Mouse (Mus musculus): Measurements from ENCODE around the gene Imp3. TPM values are rescaled to one million over a fixed set of nuclear protein-coding genes. Genes with fewer than 3 reads are reported as not detected.
A peak's percentile ranks its signal among the peaks of the same experiment; 100 is the strongest.

Imp3 gene
- polyA plus RNA-seq, 1 experiment from 2014 or later = 87.6 TPM

- H3K4me3 ChIP-seq = peak overlapping the region; percentile 79
- peak overlapping the region; percentile 73 for H3K9ac ChIP-seq
- no peak for ATAC-seq (ENCODE audit: low FRiP score, low read depth)
- H3K27me3 ChIP-seq = no peaks in the 10 kb centered on the region
- peaks cover 63% of the 10 kb centered on the region for H3K36me3 ChIP-seq
- H3K4me1 ChIP-seq = peaks cover 52% of the 10 kb centered on the region
- H3K9me3 ChIP-seq = peaks cover 7% of the 10 kb centered on the region
- H3K4me2 ChIP-seq (replicated peaks) = peak overlapping the region; percentile 89
- WGBS = 62% methylated on average over 8 of the region's 8 CpGs
- H3K27ac ChIP-seq = no peak overlapping the region
These were observed 13.2 kb upstream of the Imp3 start for GRCm38 (mm10) chr9:56923841-56924650.

- 22% methylated on average over 7 of the region's 7 CpGs for WGBS
- no peak for ATAC-seq (ENCODE audit: low FRiP score, low read depth)
- peaks cover 7% of the 10 kb centered on the region for H3K9me3 ChIP-seq
- H3K27ac ChIP-seq = 0 out of 2 replicates have a peak overlapping the region, but pooled peaks have one; percentile 44
- H3K4me3 ChIP-seq = peak overlapping the region; percentile 79
- no peaks in the 10 kb centered on the region for H3K27me3 ChIP-seq
- peak overlapping the region; percentile 89 for H3K4me2 ChIP-seq (replicated peaks)
- peaks cover 53% of the 10 kb centered on the region for H3K4me1 ChIP-seq
- H3K36me3 ChIP-seq = peaks cover 57% of the 10 kb centered on the region
- peak overlapping the region; percentile 73 for H3K9ac ChIP-seq
These were observed 12.6 kb upstream of the Imp3 start for GRCm38 (mm10) chr9:56924651-56925027.

GRCm38 (mm10) chr9:56925291-56926024, 11.8 kb upstream of the Imp3 start:
- WGBS = 88% methylated on average over 26 of the region's 26 CpGs
- 0 out of 2 replicates have a peak, but pooled peaks cover 3% of the 10 kb centered on the region for H3K27me3 ChIP-seq
- peak overlapping the region; percentile 79 for H3K4me3 ChIP-seq
- peak overlapping the region; percentile 89 for H3K4me2 ChIP-seq (replicated peaks)
- H3K9ac ChIP-seq = peak overlapping the region; percentile 73
- H3K9me3 ChIP-seq = peaks cover 7% of the 10 kb centered on the region
- no peak for ATAC-seq (ENCODE audit: low FRiP score, low read depth)
- peak overlapping the region; percentile 44; the same call in 1 of the 2 replicates for H3K27ac ChIP-seq
- H3K4me1 ChIP-seq = peaks cover 53% of the 10 kb centered on the region
- peaks cover 49% of the 10 kb centered on the region for H3K36me3 ChIP-seq

- Histone ChIP-seq H3K9ac (peak overlapping the region; percentile 73; the same call in 1 of the 2 replicates), H3K27ac (no peak overlapping the region), H3K4me2 (replicated peaks) (peak overlapping the region; percentile 89), H3K9me3 (peaks cover 7% of the 10 kb centered on the region), H3K27me3 (0 out of 2 replicates have a peak, but pooled peaks cover 3% of the 10 kb centered on the region), H3K4me3 (peak overlapping the region; percentile 79), H3K36me3 (peaks cover 44% of the 10 kb centered on the region), H3K4me1 (peaks cover 53% of the 10 kb centered on the region)
- 97% methylated on average over 10 of the region's 10 CpGs for WGBS
- ATAC-seq (ENCODE audit: low FRiP score, low read depth) = no peak
These were observed 11.3 kb upstream of the Imp3 start for GRCm38 (mm10) chr9:56926025-56926360.

GRCm38 (mm10) chr9:56926387-56926786, 10.9 kb upstream of the Imp3 start:
- Histone ChIP-seq H3K9ac (peak overlapping the region; percentile 89), H3K4me1 (peaks cover 53% of the 10 kb centered on the region)
- ATAC-seq (ENCODE audit: low FRiP score, low read depth) = no peak

GRCm38 (mm10) chr9:56927191-56928012, 9.9 kb upstream of the Imp3 start:
- peak overlapping the region; percentile 97 for H3K27ac ChIP-seq
- H3K4me1 ChIP-seq = peaks cover 52% of the 10 kb centered on the region
- peaks cover 30% of the 10 kb centered on the region for H3K36me3 ChIP-seq
- no peaks in the 10 kb centered on the region for H3K9me3 ChIP-seq
- peak overlapping the region; percentile 89 for H3K4me2 ChIP-seq (replicated peaks)
- peak; percentile 29; the same call in 1 of the 2 replicates for ATAC-seq (ENCODE audit: low FRiP score, low read depth)
- H3K27me3 ChIP-seq = 0 out of 2 replicates have a peak, but pooled peaks cover 5% of the 10 kb centered on the region
- WGBS = under 1% methylated on average over 35 of the region's 35 CpGs
- peak overlapping the region; percentile 89 for H3K9ac ChIP-seq
- H3K4me3 ChIP-seq = peak overlapping the region; percentile 79

More at GRCm38 (mm10) chr9:56926387-56926786, 10.9 kb upstream of the Imp3 start:
- Histone ChIP-seq H3K9me3 (peaks cover 7% of the 10 kb centered on the region), H3K36me3 (peaks cover 40% of the 10 kb centered on the region), H3K27me3 (0 out of 2 replicates have a peak, but pooled peaks cover 5% of the 10 kb centered on the region), H3K4me3 (peak overlapping the region; percentile 79), H3K4me2 (replicated peaks) (peak overlapping the region; percentile 89), H3K27ac (peak overlapping the region; percentile 97; the same call in 1 of the 2 replicates)
- WGBS = 83% methylated on average over 10 of the region's 10 CpGs

- peak within 1 kb of the TSS; percentile 79 for H3K4me3 ChIP-seq
- peak within 1 kb of the TSS; percentile 89 for H3K4me2 ChIP-seq (replicated peaks)
- WGBS = under 1% methylated on average over 49 of the region's 50 CpGs
- H3K27ac ChIP-seq = peak within 1 kb of the TSS; percentile 97
- H3K36me3 ChIP-seq = peaks cover 22% of the 10 kb centered on the region
- H3K27me3 ChIP-seq = 0 out of 2 replicates have a peak, but pooled peaks cover 5% of the 10 kb centered on the region
- no peaks in the 10 kb centered on the region for H3K9me3 ChIP-seq
- ATAC-seq (ENCODE audit: low FRiP score, low read depth) = peak; percentile 92
- H3K9ac ChIP-seq = peak within 1 kb of the TSS; percentile 89
- peaks cover 44% of the 10 kb centered on the region for H3K4me1 ChIP-seq
These were observed 9.0 kb upstream of the Imp3 start, which contains the start of gene Snx33 for GRCm38 (mm10) chr9:56928041-56928811. Snx33 (minus strand) TSS chr9:56928371.

- Histone ChIP-seq H3K4me3 (no peak overlapping the region), H3K36me3 (peaks cover 18% of the 10 kb centered on the region), H3K4me2 (replicated peaks) (no peak overlapping the region), H3K9me3 (no peaks in the 10 kb centered on the region), H3K9ac (no peak overlapping the region), H3K4me1 (peaks cover 31% of the 10 kb centered on the region), H3K27me3 (0 out of 2 replicates have a peak, but pooled peaks cover 5% of the 10 kb centered on the region), H3K27ac (no peak overlapping the region)
- 49% methylated on average over 4 of the region's 4 CpGs for WGBS
- no peak for ATAC-seq (ENCODE audit: low FRiP score, low read depth)
These were observed 7.8 kb upstream of the Imp3 start for GRCm38 (mm10) chr9:56929496-56929895.

GRCm38 (mm10) chr9:56930556-56930955, 6.7 kb upstream of the Imp3 start:
- no peak for ATAC-seq (ENCODE audit: low FRiP score, low read depth)
- Histone ChIP-seq H3K4me1 (peaks cover 21% of the 10 kb centered on the region), H3K4me2 (replicated peaks) (no peak overlapping the region), H3K27me3 (0 out of 2 replicates have a peak, but pooled peaks cover 5% of the 10 kb centered on the region), H3K36me3 (peaks cover 9% of the 10 kb centered on the region), H3K4me3 (no peak overlapping the region), H3K27ac (no peak overlapping the region), H3K9me3 (no peaks in the 10 kb centered on the region), H3K9ac (no peak overlapping the region)
- 78% methylated on average over 1 of the region's 1 CpGs for WGBS

GRCm38 (mm10) chr9:56936861-56937222, 433 bp upstream of the Imp3 start:
- no peaks in the 10 kb centered on the region for H3K9me3 ChIP-seq
- H3K27ac ChIP-seq = peak overlapping the region; percentile 15; the same call in 1 of the 2 replicates
- peaks cover 16% of the 10 kb centered on the region for H3K4me1 ChIP-seq
- peak overlapping the region; percentile 89 for H3K4me2 ChIP-seq (replicated peaks)
- no peak for ATAC-seq (ENCODE audit: low FRiP score, low read depth)
- WGBS = 17% methylated on average over 6 of the region's 6 CpGs
- H3K4me3 ChIP-seq = peak overlapping the region; percentile 88
- H3K27me3 ChIP-seq = no peaks in the 10 kb centered on the region
- H3K36me3 ChIP-seq = peaks cover 4% of the 10 kb centered on the region; the same call in 1 of the 2 replicates
- peak overlapping the region; percentile 35; the same call in 1 of the 2 replicates for H3K9ac ChIP-seq

GRCm38 (mm10) chr9:56938374-56938773, 1.1 kb downstream of the Imp3 start:
- H3K27ac ChIP-seq = no peak overlapping the region

More at GRCm38 (mm10) chr9:56938374-56938773, 1.1 kb downstream of the Imp3 start:
- peaks cover 16% of the 10 kb centered on the region for H3K4me1 ChIP-seq
- ATAC-seq (ENCODE audit: low FRiP score, low read depth) = no peak
- WGBS = 1% methylated on average over 7 of the region's 7 CpGs
- peak overlapping the region; percentile 91 for H3K9ac ChIP-seq
- H3K4me3 ChIP-seq = peak overlapping the region; percentile 88
- no peaks in the 10 kb centered on the region for H3K27me3 ChIP-seq
- H3K4me2 ChIP-seq (replicated peaks) = peak overlapping the region; percentile 89
- peaks cover 7% of the 10 kb centered on the region; the same call in 1 of the 2 replicates for H3K36me3 ChIP-seq
- no peaks in the 10 kb centered on the region for H3K9me3 ChIP-seq
